ENCODE assay signal across 18 mouse cellular contexts in the genomic region with DNA sequence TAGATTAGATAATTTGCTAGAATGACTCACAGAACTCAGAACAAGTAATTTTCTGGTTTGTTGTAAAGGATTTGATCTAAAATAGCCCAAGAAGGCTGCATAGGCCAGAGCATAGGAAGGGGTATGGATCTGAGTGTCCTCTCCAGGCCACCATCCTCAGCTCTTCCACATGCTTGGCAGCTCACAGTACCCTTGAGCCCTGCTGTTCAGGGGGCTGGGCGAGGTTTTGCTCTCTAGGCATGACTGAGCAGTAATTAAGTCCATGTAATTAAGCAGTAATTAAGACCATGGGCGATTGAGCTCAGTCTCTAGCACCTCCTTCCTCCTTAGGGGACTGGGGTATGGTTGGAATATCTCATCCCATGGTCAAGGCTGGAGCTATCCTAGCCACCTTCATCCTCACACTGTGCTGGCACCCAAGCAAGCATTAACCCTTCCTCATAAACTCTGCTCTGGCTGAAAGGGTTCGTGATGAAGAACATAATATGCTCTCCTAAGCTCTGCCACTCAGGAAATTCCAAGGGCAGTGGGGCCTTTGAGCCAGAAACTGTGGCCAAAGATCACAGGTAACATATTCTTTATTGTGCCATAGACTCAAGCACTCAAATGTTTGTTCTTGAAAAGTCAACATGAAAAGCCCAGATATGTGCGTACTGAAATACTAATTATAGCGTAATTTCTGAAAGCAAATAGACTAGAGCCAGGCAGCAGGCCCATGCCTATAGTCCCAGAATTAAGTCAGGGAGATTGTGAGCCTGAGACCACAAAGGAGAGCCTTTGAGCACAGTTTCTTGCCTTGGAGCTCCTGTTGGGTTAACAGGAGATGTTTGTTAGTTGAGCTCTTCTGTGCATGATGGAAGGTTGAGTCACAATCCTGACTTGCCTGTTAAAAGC. TPM values are rescaled to one million over a fixed set of nuclear protein-coding genes. Genes with fewer than 3 reads are reported as not detected.
A peak's percentile ranks its signal among the peaks of the same experiment; 100 is the strongest.
DNase-seq lines count a peak whose midpoint lies in the region; ATAC-seq and TF ChIP-seq lines count a peak whose summit lies in the region.
"Had no signal": no experiment of that assay in that cellular context is flagged by ENCODE, and none has a peak within 500 bp of the region (broad histone marks: within the 10 kb centered on the region; RNA-seq: fewer than 3 reads in every experiment).

No protein-coding gene starts in this region.

- no peak for TF ChIP-seq CTCF in stomach, postnatal 0 days (IDR thresholded peaks at IDR 0.05; ENCODE audit: low read depth)

- no peaks in the 10 kb centered on the region for H3K36me3 ChIP-seq in hindbrain, embryonic 16.5 days (ENCODE audit: control insufficient read depth, insufficient read depth, low read length)
- H3K36me3 ChIP-seq in hindbrain, embryonic 10.5 days = peaks cover 7% of the 10 kb centered on the region; the same call in 1 of the 2 replicates
- H3K36me3 ChIP-seq in midbrain, embryonic 15.5 days (replicated peaks) = no peaks in the 10 kb centered on the region
- peaks cover 9% of the 10 kb centered on the region; the same call in 1 of the 2 replicates for H3K36me3 ChIP-seq in midbrain, embryonic 13.5 days
- H3K36me3 ChIP-seq in lung, embryonic 16.5 days (ENCODE audit: control insufficient read depth, insufficient read depth, low read length) = no peaks in the 10 kb centered on the region
- no peaks in the 10 kb centered on the region for H3K36me3 ChIP-seq in stomach, postnatal 0 days (ENCODE audit: control insufficient read depth, insufficient read depth, low read length)

- ATAC-seq in hindbrain, embryonic 16.5 days = 0 out of 2 replicates have a peak, but pooled peaks have one; percentile 41
- ATAC-seq in midbrain, embryonic 15.5 days (replicated peaks) = 0 out of 2 replicates have a peak, but pooled peaks have one; percentile 37
- no peak for ATAC-seq in midbrain, embryonic 13.5 days
- ATAC-seq in lung, embryonic 16.5 days (ENCODE audit: low read depth) = peak; percentile 71
- peak; percentile 90 for ATAC-seq in stomach, postnatal 0 days (ENCODE audit: low FRiP score, low TSS enrichment)
- ATAC-seq: liver, postnatal 0 days; Patski had no signal

- no peak overlapping the region for H3K4me2 ChIP-seq in hindbrain, embryonic 16.5 days (ENCODE audit: low read length)
- no peak overlapping the region for H3K4me2 ChIP-seq in midbrain, embryonic 15.5 days
- H3K4me2 ChIP-seq in midbrain, embryonic 13.5 days (replicated peaks) = no peak overlapping the region
- no peak overlapping the region for H3K4me2 ChIP-seq in lung, embryonic 16.5 days (ENCODE audit: low read depth, low read length)
- H3K4me2 ChIP-seq in stomach, postnatal 0 days (replicated peaks; ENCODE audit: low read depth) = no peak overlapping the region
- H3K4me2 ChIP-seq: embryonic facial prominence, embryonic 12.5 days; limb, embryonic 15.5 days; midbrain, embryonic 12.5 days had no signal

- TF ChIP-seq EP300 in stomach, postnatal 0 days (optimal IDR thresholded peaks at IDR 0.05) = no peak

- no peak for DNase-seq in hindbrain, embryonic 10.5 days (ENCODE audit: low spot score)
- peak; percentile 51 for DNase-seq in stomach, postnatal 0 days (ENCODE audit: low spot score)
- DNase-seq in left cerebral cortex, postnatal 10 days (ENCODE audit: extremely low spot score in 1 of 2, low spot score in 2 of 2) = no peak
- DNase-seq: cerebellum, adult 2 months; liver, postnatal 0 days; right cerebral cortex, adult 18-20 months; spleen, adult 18-20 months; thymus, postnatal 36 days had no signal

- no peak overlapping the region for H3K27ac ChIP-seq in hindbrain, embryonic 16.5 days (ENCODE audit: low read depth, low read length)
- no peak overlapping the region for H3K27ac ChIP-seq in hindbrain, embryonic 10.5 days
- no peak overlapping the region for H3K27ac ChIP-seq in midbrain, embryonic 15.5 days
- H3K27ac ChIP-seq in midbrain, embryonic 13.5 days = no peak overlapping the region
- peak overlapping the region; percentile 82 for H3K27ac ChIP-seq in lung, embryonic 16.5 days (ENCODE audit: low read length)
- peak overlapping the region; percentile 53 for H3K27ac ChIP-seq in stomach, postnatal 0 days (replicated peaks)
- H3K27ac ChIP-seq: embryonic facial prominence, embryonic 12.5 days; limb, embryonic 15.5 days; midbrain, embryonic 12.5 days had no signal

- no peak overlapping the region for H3K4me3 ChIP-seq in hindbrain, embryonic 16.5 days (ENCODE audit: low read length)
- H3K4me3 ChIP-seq in hindbrain, embryonic 10.5 days = no peak overlapping the region
- H3K4me3 ChIP-seq in midbrain, embryonic 15.5 days = no peak overlapping the region
- H3K4me3 ChIP-seq in midbrain, embryonic 13.5 days (replicated peaks) = no peak overlapping the region
- H3K4me3 ChIP-seq in lung, embryonic 16.5 days (ENCODE audit: low read length) = no peak overlapping the region
- H3K4me3 ChIP-seq in stomach, postnatal 0 days (ENCODE audit: low read depth, low read length) = no peak overlapping the region
- H3K4me3 ChIP-seq: embryonic facial prominence, embryonic 12.5 days; limb, embryonic 15.5 days; midbrain, embryonic 12.5 days had no signal

- WGBS in hindbrain, embryonic 16.5 days = 66% methylated on average over 5 of the region's 5 CpGs
- WGBS in hindbrain, embryonic 10.5 days = 86% methylated on average over 5 of the region's 5 CpGs
- WGBS in midbrain, embryonic 15.5 days = 74% methylated on average over 5 of the region's 5 CpGs
- 85% methylated on average over 5 of the region's 5 CpGs for WGBS in midbrain, embryonic 13.5 days
- WGBS in lung, embryonic 16.5 days = 67% methylated on average over 5 of the region's 5 CpGs
- 66% methylated on average over 5 of the region's 5 CpGs for WGBS in stomach, postnatal 0 days

- intact Hi-C loops in left cerebral cortex, postnatal 10 days (cut with DNase I) = no loop called here

- no peaks in the 10 kb centered on the region for H3K9me3 ChIP-seq in hindbrain, embryonic 16.5 days (ENCODE audit: control insufficient read depth, low read length)
- no peaks in the 10 kb centered on the region for H3K9me3 ChIP-seq in hindbrain, embryonic 10.5 days
- no peaks in the 10 kb centered on the region for H3K9me3 ChIP-seq in midbrain, embryonic 15.5 days
- H3K9me3 ChIP-seq in midbrain, embryonic 13.5 days = no peaks in the 10 kb centered on the region
- H3K9me3 ChIP-seq in lung, embryonic 16.5 days (ENCODE audit: control insufficient read depth, low read length) = no peaks in the 10 kb centered on the region
- H3K9me3 ChIP-seq in stomach, postnatal 0 days (ENCODE audit: control insufficient read depth, low read length) = no peaks in the 10 kb centered on the region
- H3K9me3 ChIP-seq: embryonic facial prominence, embryonic 12.5 days; limb, embryonic 15.5 days; midbrain, embryonic 12.5 days had no signal

- no peak overlapping the region for H3K9ac ChIP-seq in hindbrain, embryonic 16.5 days (ENCODE audit: low read depth, low read length)
- no peak overlapping the region for H3K9ac ChIP-seq in midbrain, embryonic 15.5 days
- H3K9ac ChIP-seq in midbrain, embryonic 13.5 days (replicated peaks) = no peak overlapping the region
- no peak overlapping the region for H3K9ac ChIP-seq in lung, embryonic 16.5 days (ENCODE audit: low read length)
- no peak overlapping the region for H3K9ac ChIP-seq in stomach, postnatal 0 days (ENCODE audit: low read length)
- H3K9ac ChIP-seq: embryonic facial prominence, embryonic 12.5 days; limb, embryonic 15.5 days; liver, postnatal 0 days; midbrain, embryonic 12.5 days had no signal

- H3K4me1 ChIP-seq in hindbrain, embryonic 16.5 days (ENCODE audit: control insufficient read depth, insufficient read depth, low read depth, low read length) = no peaks in the 10 kb centered on the region
- peaks cover 6% of the 10 kb centered on the region for H3K4me1 ChIP-seq in hindbrain, embryonic 10.5 days (replicated peaks)
- no peaks in the 10 kb centered on the region for H3K4me1 ChIP-seq in midbrain, embryonic 15.5 days
- peaks cover 8% of the 10 kb centered on the region; the same call in 1 of the 2 replicates for H3K4me1 ChIP-seq in midbrain, embryonic 13.5 days (replicated peaks)
- H3K4me1 ChIP-seq in lung, embryonic 16.5 days (replicated peaks; ENCODE audit: control insufficient read depth, insufficient read depth, low read length) = peaks cover 5% of the 10 kb centered on the region; the same call in 1 of the 2 replicates
- no peaks in the 10 kb centered on the region for H3K4me1 ChIP-seq in stomach, postnatal 0 days (replicated peaks; ENCODE audit: control insufficient read depth, insufficient read depth)
- H3K4me1 ChIP-seq: embryonic facial prominence, embryonic 12.5 days; limb, embryonic 15.5 days; midbrain, embryonic 12.5 days had no signal

- H3K27me3 ChIP-seq in hindbrain, embryonic 16.5 days (replicated peaks; ENCODE audit: control insufficient read depth, insufficient read depth, low read length) = no peaks in the 10 kb centered on the region
- no peaks in the 10 kb centered on the region for H3K27me3 ChIP-seq in hindbrain, embryonic 10.5 days (ENCODE audit: insufficient read depth, poor library complexity, severe bottlenecking)
- H3K27me3 ChIP-seq in midbrain, embryonic 15.5 days (replicated peaks) = no peaks in the 10 kb centered on the region
- no peaks in the 10 kb centered on the region for H3K27me3 ChIP-seq in midbrain, embryonic 13.5 days
- H3K27me3 ChIP-seq in lung, embryonic 16.5 days (ENCODE audit: control insufficient read depth, insufficient read depth, low read depth, low read length) = no peaks in the 10 kb centered on the region
- H3K27me3 ChIP-seq in stomach, postnatal 0 days (ENCODE audit: control insufficient read depth, insufficient read depth, low read length) = no peaks in the 10 kb centered on the region
- H3K27me3 ChIP-seq: embryonic facial prominence, embryonic 12.5 days; limb, embryonic 15.5 days; midbrain, embryonic 12.5 days; Patski had no signal

RNA-seq across cellular contexts. Expression of a gene that starts 13.7 kb away (rescaled TPM):
- polyA plus RNA-seq in hindbrain, embryonic 16.5 days (2015; fragmentation: Nextera tagmentation; extraction: Ambion mirVana) = 8.3 and 9.3 TPM in 2 replicates
- 11.4 and 14.2 TPM in 2 replicates for polyA plus RNA-seq in hindbrain, embryonic 10.5 days (2016; fragmentation: Nextera tagmentation; extraction: Ambion mirVana)
- 8.5 and 10.0 TPM in 2 replicates for polyA plus RNA-seq in midbrain, embryonic 15.5 days (2015; fragmentation: Nextera tagmentation; extraction: Ambion mirVana)
- 7.5 and 7.6 TPM in 2 replicates for polyA plus RNA-seq in midbrain, embryonic 13.5 days (2015; fragmentation: Nextera tagmentation; extraction: Ambion mirVana)
- polyA plus RNA-seq in lung, embryonic 16.5 days (2015; fragmentation: Nextera tagmentation; extraction: Ambion mirVana) = 10.2 and 10.5 TPM in 2 replicates
- polyA plus RNA-seq in stomach, postnatal 0 days (2015; fragmentation: Nextera tagmentation; extraction: Ambion mirVana) = 4.9 and 5.0 TPM in 2 replicates
- total RNA-seq in left cerebral cortex, postnatal 10 days (2021) = 10 to 100 TPM; 20.1 to 20.8 TPM

RNA-seq across cellular contexts. Expression of a gene that starts 28.9 kb away (rescaled TPM):
- polyA plus RNA-seq in hindbrain, embryonic 16.5 days (2015; fragmentation: Nextera tagmentation; extraction: Ambion mirVana) = 8.6 and 9.6 TPM in 2 replicates
- 0.39 TPM in 2 replicates for polyA plus RNA-seq in hindbrain, embryonic 10.5 days (2016; fragmentation: Nextera tagmentation; extraction: Ambion mirVana)
- 6.5 and 6.8 TPM in 2 replicates for polyA plus RNA-seq in midbrain, embryonic 15.5 days (2015; fragmentation: Nextera tagmentation; extraction: Ambion mirVana)
- 1.9 and 2.1 TPM in 2 replicates for polyA plus RNA-seq in midbrain, embryonic 13.5 days (2015; fragmentation: Nextera tagmentation; extraction: Ambion mirVana)
- 0.11 and 0.20 TPM in 2 replicates for polyA plus RNA-seq in lung, embryonic 16.5 days (2015; fragmentation: Nextera tagmentation; extraction: Ambion mirVana)
- polyA plus RNA-seq in stomach, postnatal 0 days (2015; fragmentation: Nextera tagmentation; extraction: Ambion mirVana) = 0.28 and 0.39 TPM in 2 replicates
- 10 to 100 TPM; 11.8 to 12.5 TPM for total RNA-seq in left cerebral cortex, postnatal 10 days (2021)
- total RNA-seq: common myeloid progenitor, adult 5-6 weeks; hematopoietic stem cell, adult 5-6 weeks had no signal

Comparison
In these comparisons a context has a peak if more than half of its experiments do, and no peak if none do; other contexts are left out.
1. H3K27ac ChIP-seq: peak in lung, embryonic 16.5 days (single experiment) and stomach, postnatal 0 days (single experiment); none in hindbrain, embryonic 16.5 days (single experiment), hindbrain, embryonic 10.5 days (single experiment), midbrain, embryonic 15.5 days (single experiment) and midbrain, embryonic 13.5 days (single experiment).